ENCODE assay signal across 17 mouse cellular contexts in genomic region chr9:121065383-121065978, GRCm38 (mm10).
DNase-seq lines count a peak whose midpoint lies in the region; ATAC-seq and TF ChIP-seq lines count a peak whose summit lies in the region.
"Had no signal": no experiment of that assay in that cellular context is flagged by ENCODE, and none has a peak within 500 bp of the region (broad histone marks: within the 10 kb centered on the region; RNA-seq: fewer than 3 reads in every experiment).

No protein-coding gene starts in this region.

- no peaks in the 10 kb centered on the region for H3K9me3 ChIP-seq in embryonic facial prominence, embryonic 12.5 days
- no peaks in the 10 kb centered on the region for H3K9me3 ChIP-seq in limb, embryonic 15.5 days
- H3K9me3 ChIP-seq: forebrain, embryonic 15.5 days; heart, embryonic 12.5 days; hindbrain, embryonic 15.5 days had no signal

- ATAC-seq in embryonic facial prominence, embryonic 12.5 days (ENCODE audit: insufficient number of reproducible peaks, insufficient read depth, low FRiP score, low TSS enrichment) = no peak
- 0 out of 2 replicates have a peak, but pooled peaks have one; percentile 33 for ATAC-seq in limb, embryonic 15.5 days (ENCODE audit: insufficient number of reproducible peaks, low FRiP score, low TSS enrichment, low read depth)
- ATAC-seq: forebrain, embryonic 15.5 days; intestine, embryonic 16.5 days had no signal

- no peak overlapping the region for H3K4me2 ChIP-seq in embryonic facial prominence, embryonic 12.5 days (replicated peaks)
- no peak overlapping the region for H3K4me2 ChIP-seq in limb, embryonic 15.5 days
- H3K4me2 ChIP-seq: forebrain, embryonic 15.5 days; heart, embryonic 12.5 days; hindbrain, embryonic 15.5 days had no signal

- intact Hi-C loops in gastrocnemius, adult 2 months (cut with DNase I) = loop anchor here (10.0 kb wide), 1 partner anchor 251 kb away; no protein-coding TSS in a partner anchor
- intact Hi-C loops in gastrocnemius, postnatal 14 days (cut with DNase I; ENCODE audit: low total_unique reads) = no loop called here

- H3K4me3 ChIP-seq in gastrocnemius, adult 2 months = no peak overlapping the region
- no peak overlapping the region for H3K4me3 ChIP-seq in embryonic facial prominence, embryonic 12.5 days
- no peak overlapping the region for H3K4me3 ChIP-seq in limb, embryonic 15.5 days
- H3K4me3 ChIP-seq: forebrain, embryonic 15.5 days; heart, embryonic 12.5 days; hindbrain, embryonic 15.5 days had no signal

- no peak overlapping the region for H3K27ac ChIP-seq in gastrocnemius, adult 2 months
- H3K27ac ChIP-seq in embryonic facial prominence, embryonic 12.5 days = 0 out of 2 replicates have a peak overlapping the region, but pooled peaks have one; percentile 41
- H3K27ac ChIP-seq in limb, embryonic 15.5 days = peak overlapping the region; percentile 62
- H3K27ac ChIP-seq: forebrain, embryonic 15.5 days; hindbrain, embryonic 15.5 days had no signal

- no peaks in the 10 kb centered on the region for H3K27me3 ChIP-seq in embryonic facial prominence, embryonic 12.5 days
- H3K27me3 ChIP-seq in limb, embryonic 15.5 days = no peaks in the 10 kb centered on the region
- H3K27me3 ChIP-seq: CH12.LX; forebrain, embryonic 15.5 days; heart, embryonic 12.5 days; hindbrain, embryonic 15.5 days had no signal

- DNase-seq in cerebellum, adult 9-10 months = peak; percentile 31
- DNase-seq in cerebellum, adult 8-10 months = no peak
- peak; percentile 34 for DNase-seq in gastrocnemius, adult 2 months
- DNase-seq in gastrocnemius, postnatal 14 days = no peak
- DNase-seq in adrenal gland, adult 18-20 months (ENCODE audit: low spot score in 2 of 2) = no peak
- DNase-seq: adrenal gland, adult 8-10 months; adrenal gland, postnatal 36 days; cerebellum, adult 11 months; gastrocnemius, postnatal 10 days; kidney, adult 2 months had no signal

- H3K36me3 ChIP-seq in embryonic facial prominence, embryonic 12.5 days = no peaks in the 10 kb centered on the region
- H3K36me3 ChIP-seq in limb, embryonic 15.5 days = no peaks in the 10 kb centered on the region
- H3K36me3 ChIP-seq: forebrain, embryonic 15.5 days; heart, embryonic 12.5 days; hindbrain, embryonic 15.5 days had no signal

- H3K4me1 ChIP-seq in embryonic facial prominence, embryonic 12.5 days = peaks cover 24% of the 10 kb centered on the region
- H3K4me1 ChIP-seq in limb, embryonic 15.5 days = peaks cover 14% of the 10 kb centered on the region

- no peak for TF ChIP-seq CTCF in gastrocnemius, adult 2 months (IDR thresholded peaks at IDR 0.05)

- 60% methylated on average over 10 of the region's 10 CpGs for WGBS in embryonic facial prominence, embryonic 12.5 days
- WGBS in limb, embryonic 15.5 days = 46% methylated on average over 10 of the region's 10 CpGs

- no peak overlapping the region for H3K9ac ChIP-seq in embryonic facial prominence, embryonic 12.5 days
- no peak overlapping the region for H3K9ac ChIP-seq in limb, embryonic 15.5 days
- H3K9ac ChIP-seq: forebrain, embryonic 15.5 days; heart, embryonic 12.5 days; hindbrain, embryonic 15.5 days had no signal

Comparison
In these comparisons a context has a peak if more than half of its experiments do, and no peak if none do; other contexts are left out.
1. DNase-seq: peak in cerebellum, adult 9-10 months (single experiment) and gastrocnemius, adult 2 months (single experiment); none in cerebellum, adult 8-10 months (single experiment), gastrocnemius, postnatal 14 days (single experiment) and adrenal gland, adult 18-20 months (0 of 2).